Mouse (Mus musculus) cortical plate, adult 2 months (tissue): Measurements from ENCODE around the gene Zfp768.

Experiments used
- CTCF ChIP-seq: fragments of 200-500 bp; IDR thresholded peaks from 2 replicates; pipeline ENCODE4 v1.5.1; 2011; ENCODE audit warnings: mild to moderate bottlenecking, control low read depth, low read length; ENCODE audit not compliant: insufficient read depth; ENCODE audit errors: extremely low read depth
- POLR2A ChIP-seq: fragments of 200-500 bp; IDR thresholded peaks from 2 replicates; pipeline ENCODE4 v1.6.1; 2011; ENCODE audit warnings: mild to moderate bottlenecking, low read length, control low read depth; ENCODE audit not compliant: insufficient read depth; ENCODE audit errors: extremely low read depth

GRCm38 (mm10) chr7:127313912-127314311 lies 31.5 kb downstream of the Zfp768 start:
- TF ChIP-seq POLR2A (no peak), CTCF (no peak)
